Mouse (Mus musculus) erythroblast, embryonic 14.5 days (primary cell): ENCODE measurements at regions not wholly inside any gene's neighbourhood (a gene's known extent, or its start where the extent isn't known, plus 50 kb on each side); places are given as distances from the start of the nearest gene placed in this dataset.

Source experiments
- H3K27me3 ChIP-seq: 2 replicates; pipeline ENCODE4 v1.6.1; 2012; ENCODE audit warnings: inconsistent platforms; ENCODE audit not compliant: control insufficient read depth
- H3K36me3 ChIP-seq: 2 replicates; pipeline ENCODE4 v1.6.1; 2012; ENCODE audit warnings: mild to moderate bottlenecking, inconsistent platforms; ENCODE audit not compliant: control insufficient read depth
- H3K4me1 ChIP-seq: 2 replicates; pipeline ENCODE4 v1.6.1; 2012; ENCODE audit warnings: inconsistent platforms; ENCODE audit not compliant: control insufficient read depth
- H3K4me3 ChIP-seq: replicated peaks from 2 replicates; pipeline ENCODE3; 2012; ENCODE audit warnings: moderate library complexity, mild to moderate bottlenecking, inconsistent platforms
- H3K9me3 ChIP-seq: 2 replicates; pipeline ENCODE4 v1.6.1; 2012; ENCODE audit warnings: low read length, inconsistent platforms, mixed read lengths; ENCODE audit not compliant: control insufficient read depth
- GATA1 ChIP-seq: IDR thresholded peaks from 2 replicates; pipeline ENCODE4 v1.6.1; 2012; ENCODE audit warnings: low read length, inconsistent platforms, mixed read lengths
- TAL1 ChIP-seq: IDR thresholded peaks from 3 replicates; pipeline ENCODE4 v1.6.1; 2012; ENCODE audit warnings: low read length, inconsistent platforms, mixed read lengths

- TF ChIP-seq TAL1 = no peak
- peaks cover 9% of the 10 kb centered on the region for H3K27me3 ChIP-seq
- H3K4me1 ChIP-seq = peaks cover 9% of the 10 kb centered on the region
- H3K9me3 ChIP-seq = no peaks in the 10 kb centered on the region
- H3K36me3 ChIP-seq = no peaks in the 10 kb centered on the region
- H3K4me3 ChIP-seq = no peak overlapping the region
These were observed 181.5 kb upstream of the Jmjd1c start for GRCm38 (mm10) chr10:66914288-66914975.

- H3K36me3 ChIP-seq = no peaks in the 10 kb centered on the region
- H3K27me3 ChIP-seq = peaks cover 12% of the 10 kb centered on the region
- no peak overlapping the region for H3K4me3 ChIP-seq
- TF ChIP-seq GATA1 (no peak), TAL1 (no peak)
- no peaks in the 10 kb centered on the region for H3K9me3 ChIP-seq
- H3K4me1 ChIP-seq = peaks cover 9% of the 10 kb centered on the region
These were observed 180.1 kb upstream of the Jmjd1c start for GRCm38 (mm10) chr10:66915801-66916200.

- no peaks in the 10 kb centered on the region for H3K4me1 ChIP-seq
- H3K27me3 ChIP-seq = peaks cover 14% of the 10 kb centered on the region; the same call in 1 of the 2 replicates
- H3K9me3 ChIP-seq = no peaks in the 10 kb centered on the region
- H3K36me3 ChIP-seq = no peaks in the 10 kb centered on the region
- TF ChIP-seq TAL1 = no peak
- TF ChIP-seq GATA1 = no peak
- H3K4me3 ChIP-seq = no peak overlapping the region
These were observed 178.2 kb upstream of the Jmjd1c start for GRCm38 (mm10) chr10:66917725-66918124.

GRCm38 (mm10) chr10:66918713-66919112, 177.2 kb upstream of the Jmjd1c start:
- Histone ChIP-seq H3K27me3 (peaks cover 10% of the 10 kb centered on the region; the same call in 1 of the 2 replicates), H3K4me1 (no peaks in the 10 kb centered on the region), H3K36me3 (no peaks in the 10 kb centered on the region), H3K9me3 (no peaks in the 10 kb centered on the region), H3K4me3 (no peak overlapping the region)
- no peak for TF ChIP-seq TAL1
- TF ChIP-seq GATA1 = no peak

GRCm38 (mm10) chr10:66919953-66920760, 175.8 kb upstream of the Jmjd1c start:
- no peak overlapping the region for H3K4me3 ChIP-seq
- no peaks in the 10 kb centered on the region for H3K4me1 ChIP-seq
- no peaks in the 10 kb centered on the region for H3K36me3 ChIP-seq
- TF ChIP-seq TAL1 = no peak
- TF ChIP-seq GATA1 = no peak
- H3K27me3 ChIP-seq = peaks cover 10% of the 10 kb centered on the region; the same call in 1 of the 2 replicates
- H3K9me3 ChIP-seq = no peaks in the 10 kb centered on the region

- no peaks in the 10 kb centered on the region for H3K4me1 ChIP-seq
- H3K4me3 ChIP-seq = no peak overlapping the region
- H3K36me3 ChIP-seq = no peaks in the 10 kb centered on the region
- TF ChIP-seq GATA1 = no peak
- TF ChIP-seq TAL1 = no peak
- H3K9me3 ChIP-seq = no peaks in the 10 kb centered on the region
- peaks cover 10% of the 10 kb centered on the region; the same call in 1 of the 2 replicates for H3K27me3 ChIP-seq
These were observed 174.9 kb upstream of the Jmjd1c start for GRCm38 (mm10) chr10:66920761-66921684.

GRCm38 (mm10) chr10:66921776-66922175, 174.1 kb upstream of the Jmjd1c start:
- Histone ChIP-seq H3K4me1 (no peaks in the 10 kb centered on the region), H3K4me3 (no peak overlapping the region), H3K36me3 (no peaks in the 10 kb centered on the region), H3K9me3 (no peaks in the 10 kb centered on the region), H3K27me3 (peaks cover 10% of the 10 kb centered on the region; the same call in 1 of the 2 replicates)
- TF ChIP-seq GATA1 (no peak), TAL1 (no peak)

GRCm38 (mm10) chr10:66922314-66922713, 173.6 kb upstream of the Jmjd1c start:
- TF ChIP-seq GATA1 (no peak), TAL1 (no peak)
- Histone ChIP-seq H3K36me3 (no peaks in the 10 kb centered on the region), H3K27me3 (peaks cover 10% of the 10 kb centered on the region; the same call in 1 of the 2 replicates), H3K9me3 (no peaks in the 10 kb centered on the region), H3K4me3 (no peak overlapping the region), H3K4me1 (no peaks in the 10 kb centered on the region)
